Mouse (Mus musculus): Measurements from ENCODE around the gene Afdn. TPM values are rescaled to one million over a fixed set of nuclear protein-coding genes. Genes with fewer than 3 reads are reported as not detected.
"Not testable (repeated sequence)": the region's sequence is repeated elsewhere in the genome, so short reads cannot be mapped to it uniquely, and the experiment has no call there.

Gene Afdn
- polyA plus RNA-seq, 1 experiment from 2014 or later: 159 TPM

DNA sequence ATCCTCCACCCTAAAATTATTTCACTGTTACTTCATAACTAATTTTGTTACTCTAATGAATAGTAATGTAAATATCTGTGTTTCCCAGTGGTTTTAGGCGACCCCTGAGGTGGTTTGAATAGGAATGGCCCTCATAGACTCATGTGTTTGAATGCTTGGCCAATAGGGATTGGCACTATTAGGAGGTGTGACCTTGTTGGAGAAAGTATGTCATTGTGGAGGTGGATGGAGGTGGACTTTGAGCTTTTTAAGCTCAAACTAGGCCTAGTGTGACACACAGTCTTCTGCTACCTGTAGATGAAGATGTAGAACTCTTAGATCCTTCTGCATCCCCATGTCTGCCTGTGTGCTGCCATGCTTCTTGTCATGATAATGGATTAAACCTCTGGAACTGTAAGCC, 37.4 kb downstream of the Afdn start:
- H3K9me3 ChIP-seq (replicated peaks): no peaks in the 10 kb centered on the region
- WGBS: 83% methylated on average over 1 of the region's 1 CpGs

DNA sequence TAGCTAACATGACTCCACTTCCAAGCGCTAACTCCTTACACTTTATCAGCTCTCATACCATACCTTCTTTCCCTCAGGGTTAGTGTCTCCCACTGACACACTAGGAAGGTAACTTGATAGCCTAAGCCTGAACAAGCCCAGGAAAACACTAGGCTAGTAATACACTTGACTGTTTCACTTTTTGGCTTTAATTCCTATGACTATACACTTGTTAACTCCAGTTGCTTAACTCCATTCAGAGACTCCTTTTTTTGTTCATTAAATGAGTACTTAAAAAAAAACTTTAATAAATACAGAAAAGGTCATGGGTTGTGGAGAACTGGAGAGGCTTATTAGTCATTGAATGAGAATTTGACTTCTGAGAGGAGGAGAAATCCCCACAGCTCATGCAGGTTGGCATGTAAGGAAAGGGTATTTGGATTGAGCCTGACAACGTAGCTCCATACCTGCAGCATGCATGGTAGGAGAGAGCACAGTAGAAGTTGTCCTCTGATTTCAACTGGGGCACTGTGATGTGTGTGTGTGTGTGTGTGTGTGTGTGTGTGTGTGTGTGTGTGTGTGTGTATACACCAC, 42.6 kb downstream of the Afdn start:
- Histone ChIP-seq H3K4me1 (no peaks in the 10 kb centered on the region), H3K36me3 (ENCODE audit: poor library complexity, severe bottlenecking) (peaks cover 27% of the 10 kb centered on the region), H3K4me2 (no peak overlapping the region), H3K27ac (no peak overlapping the region; the same call in 1 of the 2 replicates), H3K9me3 (replicated peaks) (no peaks in the 10 kb centered on the region), H3K4me3 (no peak overlapping the region), H3K27me3 (no peaks in the 10 kb centered on the region), H3K9ac (no peak overlapping the region)
- 84% methylated on average over 2 of the region's 2 CpGs for WGBS
- no peak for ATAC-seq

More for the DNA sequence above, 37.4 kb downstream of the Afdn start:
- Histone ChIP-seq H3K9ac (no peak overlapping the region), H3K4me3 (no peak overlapping the region), H3K36me3 (ENCODE audit: poor library complexity, severe bottlenecking) (no peaks in the 10 kb centered on the region), H3K4me1 (no peaks in the 10 kb centered on the region), H3K27me3 (no peaks in the 10 kb centered on the region), H3K27ac (no peak overlapping the region), H3K4me2 (no peak overlapping the region)
- no peak for ATAC-seq

DNA sequence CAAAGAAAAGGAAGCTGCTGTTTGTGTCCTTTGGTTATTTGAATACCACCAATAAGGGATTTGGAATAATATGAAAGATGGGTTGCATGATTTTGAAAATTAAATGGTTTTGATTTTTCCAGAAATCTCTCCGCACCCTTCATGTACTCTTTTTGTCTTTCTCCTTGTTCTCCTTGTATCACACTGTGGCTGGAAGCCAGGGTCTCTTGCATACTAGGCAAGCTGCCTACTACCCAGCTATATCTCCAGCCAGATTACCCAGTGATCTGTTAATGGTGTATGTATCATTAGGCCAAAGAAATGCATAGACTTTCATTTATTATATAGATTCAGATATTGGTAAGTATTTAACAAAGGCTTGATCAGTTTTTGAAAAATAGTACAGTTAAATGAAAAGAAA, 45.7 kb downstream of the Afdn start:
- no peaks in the 10 kb centered on the region for H3K9me3 ChIP-seq (replicated peaks)
- H3K4me1 ChIP-seq: no peaks in the 10 kb centered on the region
- WGBS: 91% methylated on average over 1 of the region's 1 CpGs
- no peak overlapping the region for H3K9ac ChIP-seq
- H3K4me2 ChIP-seq: no peak overlapping the region
- no peaks in the 10 kb centered on the region for H3K27me3 ChIP-seq
- no peak for ATAC-seq
- H3K27ac ChIP-seq: no peak overlapping the region
- peaks cover 43% of the 10 kb centered on the region for H3K36me3 ChIP-seq (ENCODE audit: poor library complexity, severe bottlenecking)
- H3K4me3 ChIP-seq: no peak overlapping the region

DNA sequence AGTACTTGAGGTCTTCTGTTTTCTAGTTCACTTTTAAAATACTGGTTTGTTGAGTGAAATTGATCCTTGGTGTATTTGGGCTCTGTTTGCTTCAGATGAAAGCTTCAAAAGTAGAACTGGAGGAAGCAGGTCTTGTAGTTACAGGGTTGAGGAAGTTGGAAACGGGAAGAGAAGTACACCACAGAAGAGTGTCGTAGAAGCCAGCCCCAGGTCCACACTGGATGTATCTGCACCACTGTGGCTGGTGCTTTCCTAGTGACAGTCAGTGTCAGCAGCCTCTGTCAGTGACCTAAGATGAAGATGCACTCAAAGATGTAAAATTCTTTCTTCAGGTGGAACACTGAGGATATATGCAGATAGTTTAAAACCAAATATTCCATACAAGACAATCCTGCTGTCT, 57.5 kb downstream of the Afdn start:
- Histone ChIP-seq H3K4me1 (no peaks in the 10 kb centered on the region), H3K27me3 (no peaks in the 10 kb centered on the region), H3K27ac (no peak overlapping the region), H3K9me3 (replicated peaks) (no peaks in the 10 kb centered on the region; the same call in 1 of the 2 replicates), H3K4me2 (no peak overlapping the region), H3K9ac (no peak overlapping the region), H3K4me3 (no peak overlapping the region), H3K36me3 (ENCODE audit: poor library complexity, severe bottlenecking) (peaks cover 42% of the 10 kb centered on the region)
- 96% methylated on average over 2 of the region's 2 CpGs for WGBS
- ATAC-seq: no peak

DNA sequence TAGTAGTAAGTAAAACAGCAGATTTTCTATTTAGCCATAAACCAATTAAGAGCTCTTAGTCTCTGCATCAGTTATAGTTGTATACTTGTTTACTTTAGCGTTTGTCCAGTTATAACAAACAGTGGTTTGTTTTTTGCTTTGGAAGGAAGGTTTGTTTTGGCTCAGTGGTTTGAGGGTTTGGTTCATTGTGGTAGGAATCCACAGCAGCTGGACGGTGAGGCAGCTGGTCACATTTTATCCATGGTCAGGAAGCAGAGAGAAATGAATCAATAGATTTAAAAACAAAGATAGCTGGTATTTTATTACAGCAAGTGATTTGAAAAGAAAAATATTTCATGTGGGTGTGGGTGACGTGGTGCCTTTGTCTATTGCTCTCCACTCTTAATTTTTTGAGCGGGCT, 59.0 kb downstream of the Afdn start:
- Histone ChIP-seq H3K4me3 (no peak overlapping the region), H3K4me2 (no peak overlapping the region), H3K4me1 (no peaks in the 10 kb centered on the region), H3K9ac (no peak overlapping the region), H3K9me3 (replicated peaks) (no peaks in the 10 kb centered on the region; the same call in 1 of the 2 replicates), H3K36me3 (ENCODE audit: poor library complexity, severe bottlenecking) (peaks cover 41% of the 10 kb centered on the region), H3K27me3 (no peaks in the 10 kb centered on the region), H3K27ac (no peak overlapping the region)
- ATAC-seq: no peak
- WGBS: 92% methylated on average over 4 of the region's 4 CpGs

DNA sequence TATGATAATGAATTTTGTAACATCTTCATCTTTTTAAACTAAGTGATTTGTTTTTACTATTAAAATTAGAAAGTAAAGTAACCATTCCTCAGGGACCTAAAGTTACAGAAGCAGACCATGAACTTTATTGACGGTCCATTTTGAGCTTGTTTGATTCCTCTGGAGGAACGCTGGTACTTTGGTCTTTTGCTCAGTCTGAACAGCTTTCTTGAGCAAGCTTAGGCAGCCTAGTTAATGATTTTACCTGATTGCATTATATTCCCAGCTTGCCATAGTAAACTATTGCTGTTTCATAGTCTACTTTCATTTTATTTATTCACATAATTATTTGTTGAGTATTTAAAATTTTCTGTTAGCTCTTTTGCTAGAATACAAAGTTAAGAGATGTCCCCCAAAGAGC, 60.3 kb downstream of the Afdn start:
- H3K4me2 ChIP-seq: no peak overlapping the region
- no peak overlapping the region for H3K27ac ChIP-seq
- no peaks in the 10 kb centered on the region for H3K27me3 ChIP-seq
- no peak for ATAC-seq
- no peak overlapping the region for H3K4me3 ChIP-seq
- WGBS: 93% methylated on average over 2 of the region's 2 CpGs
- H3K4me1 ChIP-seq: no peaks in the 10 kb centered on the region
- H3K9me3 ChIP-seq (replicated peaks): no peaks in the 10 kb centered on the region; the same call in 1 of the 2 replicates
- H3K9ac ChIP-seq: no peak overlapping the region
- H3K36me3 ChIP-seq (ENCODE audit: poor library complexity, severe bottlenecking): peaks cover 49% of the 10 kb centered on the region

DNA sequence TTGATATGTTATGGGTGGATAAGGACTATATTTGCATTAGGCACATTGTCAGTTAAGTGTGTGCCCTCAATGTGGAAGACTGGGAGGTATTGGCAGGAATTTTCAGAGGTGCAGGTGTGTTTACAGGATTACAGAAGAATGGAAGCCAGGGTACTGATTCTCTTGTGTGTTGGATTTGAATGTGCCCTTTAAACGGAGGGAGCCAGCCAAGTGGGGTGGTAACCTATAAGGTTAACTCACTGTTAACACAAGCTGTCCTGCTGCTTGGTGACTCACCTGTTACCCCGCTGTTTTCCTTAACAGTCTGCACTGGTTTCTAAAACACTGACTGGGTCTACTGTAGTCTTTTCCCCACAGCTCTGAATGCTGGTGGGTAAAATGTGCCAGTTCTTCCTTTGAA, 65.1 kb downstream of the Afdn start:
- no peak for ATAC-seq
- no peak overlapping the region for H3K4me3 ChIP-seq
- H3K9ac ChIP-seq: no peak overlapping the region
- no peak overlapping the region for H3K27ac ChIP-seq
- 87% methylated on average over 2 of the region's 2 CpGs for WGBS
- H3K4me1 ChIP-seq: no peaks in the 10 kb centered on the region
- no peak overlapping the region for H3K4me2 ChIP-seq
- H3K36me3 ChIP-seq (ENCODE audit: poor library complexity, severe bottlenecking): peaks cover 46% of the 10 kb centered on the region
- H3K9me3 ChIP-seq (replicated peaks): no peaks in the 10 kb centered on the region
- no peaks in the 10 kb centered on the region for H3K27me3 ChIP-seq

DNA sequence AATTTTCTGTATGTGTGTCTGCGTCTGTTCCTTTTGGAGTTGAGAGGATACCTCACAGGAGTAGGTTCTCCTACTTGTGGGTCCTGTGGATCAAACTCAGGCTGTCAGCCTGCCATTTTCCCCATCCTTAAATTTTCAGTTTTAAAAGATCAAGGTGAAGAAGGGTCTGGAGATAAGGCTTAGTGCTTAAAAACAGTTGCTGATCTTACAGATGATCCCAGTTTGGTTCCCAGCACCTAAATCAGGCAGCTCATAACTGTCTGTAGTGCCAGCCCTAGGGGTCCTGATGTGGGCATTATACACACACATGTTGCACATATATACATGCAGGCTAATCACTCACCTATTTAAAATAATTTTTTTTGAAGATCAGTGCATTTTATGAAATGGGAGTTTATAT, 69.9 kb downstream of the Afdn start:
- H3K9ac ChIP-seq: no peak overlapping the region
- no peak overlapping the region for H3K4me3 ChIP-seq
- H3K9me3 ChIP-seq (replicated peaks): no peaks in the 10 kb centered on the region
- no peak overlapping the region for H3K4me2 ChIP-seq
- ATAC-seq: peak; percentile 50; the same call in 1 of the 2 replicates
- 93% methylated on average over 1 of the region's 1 CpGs for WGBS
- H3K27me3 ChIP-seq: no peaks in the 10 kb centered on the region
- no peaks in the 10 kb centered on the region for H3K4me1 ChIP-seq
- no peak overlapping the region for H3K27ac ChIP-seq
- peaks cover 49% of the 10 kb centered on the region for H3K36me3 ChIP-seq (ENCODE audit: poor library complexity, severe bottlenecking)

DNA sequence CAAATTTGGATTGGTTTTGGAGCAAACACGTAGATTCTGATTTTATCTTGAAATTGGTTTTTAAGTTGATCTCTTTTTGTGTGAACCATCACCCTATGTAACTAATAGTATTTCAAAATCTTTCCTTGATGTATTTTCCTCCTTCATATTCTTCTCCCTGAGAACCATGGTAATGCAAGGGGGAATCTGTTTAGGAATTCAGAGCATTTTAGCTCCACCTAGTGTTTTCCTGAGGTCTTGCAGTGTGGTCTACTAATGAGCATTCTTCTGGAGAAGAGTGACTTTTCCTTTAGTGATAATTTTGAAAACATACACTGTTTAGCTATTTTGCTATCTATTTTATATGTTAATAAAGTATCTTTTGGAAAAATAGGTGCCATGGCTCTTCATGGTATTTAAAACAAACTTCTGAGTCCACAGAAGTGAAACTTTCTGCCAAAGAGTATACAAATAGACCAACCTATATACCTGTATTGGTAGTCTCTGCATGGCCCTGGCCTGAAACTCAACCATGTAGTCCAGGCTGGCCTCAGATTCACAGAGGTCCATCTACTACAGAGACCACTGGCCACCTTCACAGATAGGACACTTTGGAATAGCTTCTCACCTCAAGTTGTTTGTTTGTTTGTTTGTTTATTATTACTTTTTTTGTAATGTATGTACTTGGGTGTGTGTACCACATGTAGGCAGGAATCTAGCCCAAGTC, 70.5 kb downstream of the Afdn start:
- no peak overlapping the region for H3K4me3 ChIP-seq
- no peak overlapping the region for H3K4me2 ChIP-seq
- peak; percentile 57 for ATAC-seq
- no peak overlapping the region for H3K27ac ChIP-seq
- H3K36me3 ChIP-seq (ENCODE audit: poor library complexity, severe bottlenecking): peaks cover 50% of the 10 kb centered on the region
- H3K9ac ChIP-seq: no peak overlapping the region
- H3K27me3 ChIP-seq: no peaks in the 10 kb centered on the region
- 79% methylated on average over 1 of the region's 1 CpGs for WGBS
- H3K9me3 ChIP-seq (replicated peaks): no peaks in the 10 kb centered on the region
- no peaks in the 10 kb centered on the region for H3K4me1 ChIP-seq

DNA sequence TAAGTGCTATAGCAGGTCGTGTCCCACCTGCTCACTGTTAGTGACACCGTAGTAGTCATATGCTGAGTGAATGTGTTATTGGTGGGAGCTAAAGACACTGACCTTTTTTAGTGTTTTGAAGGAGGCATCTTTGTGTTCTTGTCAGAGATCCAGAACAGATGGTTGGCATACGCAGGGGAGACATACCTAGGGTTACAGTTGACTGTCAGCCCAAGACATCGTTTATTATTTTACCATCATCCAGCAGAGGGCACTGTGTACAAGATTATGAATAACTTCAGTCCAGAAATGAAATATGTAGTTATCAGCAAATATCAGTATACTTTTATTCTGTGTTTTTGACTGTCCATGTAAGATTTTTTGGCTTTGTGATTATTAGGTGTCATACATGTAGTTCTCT, 75.5 kb downstream of the Afdn start:
- no peak overlapping the region for H3K4me3 ChIP-seq
- H3K36me3 ChIP-seq (ENCODE audit: poor library complexity, severe bottlenecking): peaks cover 43% of the 10 kb centered on the region
- no peak for ATAC-seq
- H3K4me1 ChIP-seq: no peaks in the 10 kb centered on the region
- no peaks in the 10 kb centered on the region for H3K9me3 ChIP-seq (replicated peaks)
- H3K27ac ChIP-seq: no peak overlapping the region
- no peak overlapping the region for H3K4me2 ChIP-seq
- no peaks in the 10 kb centered on the region for H3K27me3 ChIP-seq
- WGBS: 92% methylated on average over 4 of the region's 4 CpGs
- H3K9ac ChIP-seq: no peak overlapping the region

DNA sequence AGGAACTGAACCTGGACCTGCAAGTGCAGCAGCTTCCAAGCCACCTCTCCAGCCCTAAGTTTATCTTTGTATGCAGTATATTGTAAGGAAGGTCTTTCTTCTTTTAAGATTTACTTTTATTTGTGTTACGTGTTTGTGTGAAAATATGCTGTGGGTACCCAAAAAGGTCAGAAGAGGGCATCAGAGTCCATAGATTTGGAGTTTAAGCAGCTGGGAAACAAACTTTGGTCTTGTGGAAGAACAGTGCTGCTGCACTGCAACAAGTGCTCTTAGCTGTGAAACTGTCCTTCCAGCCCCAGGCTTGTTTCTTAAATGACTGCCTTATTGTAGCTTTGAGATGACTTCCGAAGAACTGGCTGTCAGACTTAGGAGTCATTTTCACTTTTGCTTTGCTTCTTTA, 89.8 kb downstream of the Afdn start:
- Histone ChIP-seq H3K9ac (no peak overlapping the region), H3K4me1 (peaks cover 5% of the 10 kb centered on the region), H3K27ac (no peak overlapping the region), H3K27me3 (no peaks in the 10 kb centered on the region), H3K36me3 (ENCODE audit: poor library complexity, severe bottlenecking) (peaks cover 70% of the 10 kb centered on the region), H3K4me3 (no peak overlapping the region), H3K4me2 (no peak overlapping the region), H3K9me3 (replicated peaks) (no peaks in the 10 kb centered on the region)
- WGBS: 98% methylated on average over 2 of the region's 2 CpGs
- ATAC-seq: no peak

DNA sequence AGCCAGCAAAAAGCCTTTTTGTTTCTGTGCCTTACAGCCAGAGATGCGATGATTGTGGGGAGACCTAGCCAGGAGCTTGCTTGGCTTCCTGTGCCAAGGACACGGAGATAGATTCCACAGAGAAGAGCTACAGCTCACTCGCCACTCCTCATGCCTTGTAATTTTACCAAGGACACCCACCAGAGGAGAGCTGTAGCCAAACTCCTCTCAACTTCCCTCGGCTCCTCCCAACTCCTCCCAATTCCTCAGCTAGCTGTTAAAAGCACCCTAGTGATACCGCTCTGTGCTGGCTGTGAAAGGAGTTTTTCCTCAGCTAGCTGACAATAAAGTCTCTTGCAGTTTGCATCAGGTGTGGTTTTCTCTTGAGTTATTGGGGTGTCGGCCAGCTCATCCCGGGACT, 93.5 kb downstream of the Afdn start:
- Histone ChIP-seq H3K27ac (peak overlapping the region; percentile 19; the same call in 1 of the 2 replicates), H3K36me3 (ENCODE audit: poor library complexity, severe bottlenecking) (peaks cover 80% of the 10 kb centered on the region)
- H3K4me1 ChIP-seq; H3K9me3 ChIP-seq (replicated peaks); H3K4me3 ChIP-seq; ATAC-seq; H3K9ac ChIP-seq; H3K27me3 ChIP-seq; H3K4me2 ChIP-seq: not testable (repeated sequence)
- WGBS: 61% methylated on average over 7 of the region's 7 CpGs

DNA sequence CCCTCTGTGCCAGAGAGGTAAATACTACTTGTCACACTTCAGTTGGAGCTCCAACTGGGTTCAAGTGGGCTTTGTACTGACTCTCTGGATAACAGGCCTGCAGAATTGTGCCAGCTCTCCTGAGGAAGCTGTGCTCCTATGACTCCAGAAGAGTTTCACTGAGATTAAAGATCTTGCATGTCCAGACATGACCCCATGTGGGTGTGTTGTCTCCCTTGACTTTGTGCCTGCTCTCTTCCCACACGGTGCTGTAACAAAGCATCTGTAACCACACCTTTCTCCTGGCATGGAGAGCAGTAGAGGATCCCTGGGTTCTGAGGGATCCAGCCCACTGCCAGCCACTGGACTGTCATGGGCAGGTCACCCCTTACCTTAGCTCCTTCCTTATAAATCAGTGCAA, 95.1 kb downstream of the Afdn start:
- Histone ChIP-seq H3K27ac (no peak overlapping the region), H3K9me3 (replicated peaks) (no peaks in the 10 kb centered on the region), H3K27me3 (no peaks in the 10 kb centered on the region), H3K9ac (no peak overlapping the region), H3K4me2 (no peak overlapping the region), H3K4me1 (peaks cover 5% of the 10 kb centered on the region), H3K4me3 (no peak overlapping the region), H3K36me3 (ENCODE audit: poor library complexity, severe bottlenecking) (peaks cover 76% of the 10 kb centered on the region)
- no peak for ATAC-seq
- 75% methylated on average over 1 of the region's 1 CpGs for WGBS
